Mouse (Mus musculus): Measurements from ENCODE around the gene Grik4.
A peak's percentile ranks its signal among the peaks of the same experiment; 100 is the strongest.

Gene Grik4

GRCm38 (mm10) chr9:42490589-42491382, 453.5 kb downstream of the Grik4 start:
- Histone ChIP-seq H3K36me3 (ENCODE audit: insufficient read depth, low read length) (no peaks in the 10 kb centered on the region), H3K4me1 (replicated peaks; ENCODE audit: low read depth, low read length) (peaks cover 6% of the 10 kb centered on the region; the same call in 1 of the 2 replicates), H3K4me3 (replicated peaks; ENCODE audit: low read length) (no peak overlapping the region), H3K27me3 (ENCODE audit: insufficient read depth, low read length) (no peaks in the 10 kb centered on the region), H3K9me3 (ENCODE audit: low read length) (no peaks in the 10 kb centered on the region)
- TF ChIP-seq NANOG (IDR thresholded peaks at IDR 0.05; ENCODE audit: borderline replicate concordance, low read length), result no peak
- no peak for TF ChIP-seq CTCF (conservative IDR thresholded peaks at IDR 0.05; ENCODE audit: low read length)
- TF ChIP-seq POU5F1 (IDR thresholded peaks at IDR 0.05; ENCODE audit: borderline replicate concordance, low read length), result no peak

GRCm38 (mm10) chr9:42488071-42488470, 456.2 kb downstream of the Grik4 start:
- H3K27me3 ChIP-seq (ENCODE audit: insufficient read depth, low read length), result no peaks in the 10 kb centered on the region
- peaks cover 16% of the 10 kb centered on the region for H3K4me1 ChIP-seq (replicated peaks; ENCODE audit: low read depth, low read length)
- no peaks in the 10 kb centered on the region for H3K9me3 ChIP-seq (ENCODE audit: low read length)
- no peak overlapping the region for H3K4me3 ChIP-seq (replicated peaks; ENCODE audit: low read length)
- TF ChIP-seq POU5F1 (IDR thresholded peaks at IDR 0.05; ENCODE audit: borderline replicate concordance, low read length), result no peak
- H3K36me3 ChIP-seq (ENCODE audit: insufficient read depth, low read length), result no peaks in the 10 kb centered on the region

GRCm38 (mm10) chr9:42486913-42487312, 457.4 kb downstream of the Grik4 start:
- TF ChIP-seq POU5F1 (IDR thresholded peaks at IDR 0.05; ENCODE audit: borderline replicate concordance, low read length), result no peak
- no peak for TF ChIP-seq CTCF (conservative IDR thresholded peaks at IDR 0.05; ENCODE audit: low read length)
- Histone ChIP-seq H3K4me3 (replicated peaks; ENCODE audit: low read length) (no peak overlapping the region), H3K36me3 (ENCODE audit: insufficient read depth, low read length) (no peaks in the 10 kb centered on the region), H3K4me1 (replicated peaks; ENCODE audit: low read depth, low read length) (peaks cover 16% of the 10 kb centered on the region), H3K9me3 (ENCODE audit: low read length) (no peaks in the 10 kb centered on the region), H3K27me3 (ENCODE audit: insufficient read depth, low read length) (no peaks in the 10 kb centered on the region)

- no peaks in the 10 kb centered on the region for H3K27me3 ChIP-seq (ENCODE audit: insufficient read depth, low read length)
- H3K4me3 ChIP-seq (replicated peaks; ENCODE audit: low read length), result no peak overlapping the region
- H3K9me3 ChIP-seq (ENCODE audit: low read length), result no peaks in the 10 kb centered on the region
- peaks cover 11% of the 10 kb centered on the region for H3K4me1 ChIP-seq (replicated peaks; ENCODE audit: low read depth, low read length)
- no peaks in the 10 kb centered on the region for H3K36me3 ChIP-seq (ENCODE audit: insufficient read depth, low read length)
- TF ChIP-seq POU5F1 (IDR thresholded peaks at IDR 0.05; ENCODE audit: borderline replicate concordance, low read length) (no peak), CTCF (conservative IDR thresholded peaks at IDR 0.05; ENCODE audit: low read length) (no peak), NANOG (IDR thresholded peaks at IDR 0.05; ENCODE audit: borderline replicate concordance, low read length) (no peak)
Measured at GRCm38 (mm10) chr9:42484667-42485066, 459.6 kb downstream of the Grik4 start.

GRCm38 (mm10) chr9:42482944-42483343, 461.3 kb downstream of the Grik4 start:
- Histone ChIP-seq H3K4me3 (replicated peaks; ENCODE audit: low read length) (no peak overlapping the region), H3K36me3 (ENCODE audit: insufficient read depth, low read length) (no peaks in the 10 kb centered on the region), H3K9me3 (ENCODE audit: low read length) (no peaks in the 10 kb centered on the region), H3K4me1 (replicated peaks; ENCODE audit: low read depth, low read length) (peaks cover 11% of the 10 kb centered on the region), H3K27me3 (ENCODE audit: insufficient read depth, low read length) (no peaks in the 10 kb centered on the region)
- TF ChIP-seq POU5F1 (IDR thresholded peaks at IDR 0.05; ENCODE audit: borderline replicate concordance, low read length) (no peak), NANOG (IDR thresholded peaks at IDR 0.05; ENCODE audit: borderline replicate concordance, low read length) (no peak), CTCF (conservative IDR thresholded peaks at IDR 0.05; ENCODE audit: low read length) (no peak)

GRCm38 (mm10) chr9:42476166-42476565, 468.1 kb downstream of the Grik4 start:
- Histone ChIP-seq H3K4me1 (replicated peaks; ENCODE audit: low read depth, low read length) (peaks cover 9% of the 10 kb centered on the region), H3K36me3 (ENCODE audit: insufficient read depth, low read length) (no peaks in the 10 kb centered on the region), H3K27me3 (ENCODE audit: insufficient read depth, low read length) (peaks cover 8% of the 10 kb centered on the region; the same call in 1 of the 2 replicates), H3K9me3 (ENCODE audit: low read length) (no peaks in the 10 kb centered on the region), H3K4me3 (replicated peaks; ENCODE audit: low read length) (no peak overlapping the region)
- TF ChIP-seq POU5F1 (IDR thresholded peaks at IDR 0.05; ENCODE audit: borderline replicate concordance, low read length) (no peak), NANOG (IDR thresholded peaks at IDR 0.05; ENCODE audit: borderline replicate concordance, low read length) (no peak), CTCF (conservative IDR thresholded peaks at IDR 0.05; ENCODE audit: low read length) (no peak)

- peaks cover 22% of the 10 kb centered on the region for H3K4me1 ChIP-seq (replicated peaks; ENCODE audit: low read depth, low read length)
- H3K4me3 ChIP-seq (replicated peaks; ENCODE audit: low read length), result no peak overlapping the region
- no peaks in the 10 kb centered on the region for H3K9me3 ChIP-seq (ENCODE audit: low read length)
- TF ChIP-seq CTCF (conservative IDR thresholded peaks at IDR 0.05; ENCODE audit: low read length) (no peak), POU5F1 (IDR thresholded peaks at IDR 0.05; ENCODE audit: borderline replicate concordance, low read length) (no peak), NANOG (IDR thresholded peaks at IDR 0.05; ENCODE audit: borderline replicate concordance, low read length) (no peak)
- H3K27me3 ChIP-seq (ENCODE audit: insufficient read depth, low read length), result peaks cover 8% of the 10 kb centered on the region; the same call in 1 of the 2 replicates
- peaks cover 11% of the 10 kb centered on the region for H3K36me3 ChIP-seq (ENCODE audit: insufficient read depth, low read length)
Measured at GRCm38 (mm10) chr9:42474244-42474643, 470.0 kb downstream of the Grik4 start.

- Histone ChIP-seq H3K9me3 (ENCODE audit: low read length) (no peaks in the 10 kb centered on the region), H3K27me3 (ENCODE audit: insufficient read depth, low read length) (peaks cover 8% of the 10 kb centered on the region; the same call in 1 of the 2 replicates), H3K4me1 (replicated peaks; ENCODE audit: low read depth, low read length) (peaks cover 36% of the 10 kb centered on the region), H3K4me3 (replicated peaks; ENCODE audit: low read length) (peak overlapping the region; percentile 93), H3K36me3 (ENCODE audit: insufficient read depth, low read length) (peaks cover 23% of the 10 kb centered on the region)
- TF ChIP-seq POU5F1 (IDR thresholded peaks at IDR 0.05; ENCODE audit: borderline replicate concordance, low read length) (no peak), NANOG (IDR thresholded peaks at IDR 0.05; ENCODE audit: borderline replicate concordance, low read length) (no peak), CTCF (conservative IDR thresholded peaks at IDR 0.05; ENCODE audit: low read length) (no peak)
Measured at GRCm38 (mm10) chr9:42471921-42472747, 472.2 kb downstream of the Grik4 start.

Measured in E14TG2a.4 (cell line).